Mouse (Mus musculus) embryonic fibroblast, embryonic 13.5 days (primary cell): Measurements from ENCODE around the gene Rtl8c.
A peak's percentile ranks its signal among the peaks of the same experiment; 100 is the strongest.

Experiments
- CTCF ChIP-seq: IDR thresholded peaks from 2 replicates; pipeline ENCODE4 v1.5.1; 2011; ENCODE audit warnings: mild to moderate bottlenecking, control low read depth, low read length, moderate library complexity, borderline replicate concordance; ENCODE audit not compliant: insufficient read depth
- POLR2A ChIP-seq: IDR thresholded peaks from 2 replicates; pipeline ENCODE4 v1.6.1; 2011; ENCODE audit warnings: low read depth, mild to moderate bottlenecking, control low read depth, low read length, moderate library complexity

DNA sequence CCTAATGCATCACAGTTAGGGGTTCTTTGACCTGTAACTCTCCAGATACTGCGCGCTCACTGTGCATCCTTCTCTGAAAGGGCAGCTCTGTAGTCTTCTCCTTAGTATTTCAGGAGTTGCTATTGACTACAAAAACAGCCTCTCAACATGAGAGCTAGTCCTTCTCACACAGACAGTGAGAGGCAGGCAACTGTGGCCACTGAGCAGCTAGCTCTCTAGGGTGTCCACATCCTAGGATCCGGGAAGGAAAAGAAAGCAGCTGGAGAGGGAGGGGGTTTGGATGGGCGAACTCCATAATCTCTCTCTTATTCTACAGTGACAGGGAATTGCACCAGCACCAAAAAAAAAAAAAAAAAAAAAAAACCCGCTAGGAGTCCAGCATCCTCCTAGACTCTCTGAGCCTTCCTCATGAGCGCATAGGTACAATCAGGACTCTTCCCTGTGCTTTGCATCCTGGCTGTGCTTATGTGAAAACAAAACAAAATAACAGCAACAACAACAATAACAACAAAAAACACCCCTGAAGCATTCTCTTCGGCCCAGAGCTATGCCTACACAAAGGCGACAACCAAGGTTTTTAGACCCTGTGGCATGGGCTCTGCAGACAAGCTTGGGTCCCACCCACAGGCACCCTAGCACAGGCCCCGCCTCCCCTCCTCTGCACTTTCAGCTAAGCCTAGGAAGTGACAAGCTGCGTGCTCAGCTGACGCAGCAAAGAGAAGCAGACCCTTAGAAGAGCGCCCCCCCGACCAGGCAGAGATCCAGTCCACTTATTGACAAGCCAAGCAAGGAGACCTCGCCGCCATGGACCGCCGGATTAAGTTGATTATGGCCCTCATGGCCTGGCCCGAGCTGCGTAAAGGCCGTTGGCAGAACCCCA, at the start of gene Rtl8c:
- no peak for TF ChIP-seq CTCF
- peak; percentile 70 for TF ChIP-seq POLR2A
